Mouse (Mus musculus) forebrain, embryonic 12.5 days (tissue): ENCODE measurements at regions not wholly inside any gene's neighbourhood (a gene's known extent, or its start where the extent isn't known, plus 50 kb on each side); places are given as distances from the start of the nearest gene placed in this dataset.
A peak's percentile ranks its signal among the peaks of the same experiment; 100 is the strongest.

ENCODE experiments used
- ATAC-seq: fragments of 200-750 bp; cut with Nextera tagmentation; 2 replicates; pipeline ENCODE4 v1.8.0; 2017; ENCODE audit warnings: moderate TSS enrichment; ENCODE audit not compliant: low FRiP score
- H3K27ac ChIP-seq: fragments of 300-500 bp; sonication (generic); 2 replicates; pipeline ENCODE4 v1.5.1; 2016; ENCODE audit warnings: mild to moderate bottlenecking
- H3K27me3 ChIP-seq: fragments of 300-500 bp; sonication (generic); 2 replicates; pipeline ENCODE4 v1.6.1; 2016; ENCODE audit warnings: mild to moderate bottlenecking
- H3K36me3 ChIP-seq: fragments of 300-500 bp; sonication (generic); replicated peaks from 2 replicates; pipeline ENCODE4 v1.6.1; 2016; ENCODE audit warnings: mild to moderate bottlenecking
- H3K4me1 ChIP-seq: fragments of 300-500 bp; sonication (generic); 2 replicates; pipeline ENCODE4 v1.6.1; 2016
- H3K4me2 ChIP-seq: fragments of 300-500 bp; sonication (generic); 2 replicates; pipeline ENCODE4 v1.6.1; 2016; ENCODE audit warnings: mild to moderate bottlenecking, moderate library complexity
- H3K4me3 ChIP-seq: fragments of 300-500 bp; sonication (generic); replicated peaks from 2 replicates; pipeline ENCODE4 v1.5.1; 2016; ENCODE audit warnings: mild to moderate bottlenecking
- H3K9ac ChIP-seq: fragments of 300-500 bp; sonication (generic); 2 replicates; pipeline ENCODE4 v1.6.1; 2016; ENCODE audit warnings: mild to moderate bottlenecking
- H3K9me3 ChIP-seq: fragments of 300-500 bp; sonication (generic); 2 replicates; pipeline ENCODE4 v1.6.1; 2016
- WGBS: fragments of 180-500 bp; shearing (Covaris S2); methylation state at CpG from one replicate; pipeline ENCODE4 v1.1.7; 2016; 5-methylcytosine and 5-hydroxymethylcytosine counted together

DNA sequence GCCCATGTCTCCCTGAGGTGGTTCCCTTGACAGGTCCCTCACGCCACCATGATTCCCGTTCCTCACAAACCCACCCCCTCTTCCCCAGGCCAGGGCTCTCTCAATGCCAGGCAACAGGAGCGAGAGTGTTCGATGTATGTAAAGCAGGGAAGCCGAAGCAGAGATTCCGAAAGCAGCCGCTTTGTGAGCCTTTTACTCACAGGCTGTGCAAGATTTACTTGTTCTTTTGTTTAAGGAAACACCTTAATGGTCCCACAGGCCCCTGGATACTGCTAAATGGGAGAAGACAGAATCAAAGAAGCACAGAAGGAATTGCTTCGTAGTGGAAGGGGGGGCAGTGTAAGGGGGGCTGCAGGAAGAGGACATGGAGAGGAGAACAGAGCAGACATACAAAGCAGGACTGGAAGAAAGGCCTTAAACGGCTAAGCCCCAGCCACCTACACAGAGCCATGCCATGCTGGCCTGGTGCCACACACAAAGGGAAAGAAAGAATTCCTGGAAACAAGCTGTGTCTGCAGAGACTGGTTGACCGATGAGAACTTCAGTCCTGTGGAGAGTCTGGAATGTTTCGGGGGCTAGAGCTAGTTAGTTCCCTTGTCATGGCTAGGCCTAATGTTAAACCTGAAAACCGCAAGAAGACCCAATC lies 270.1 kb upstream of the Sdk2 start:
- 0 out of 2 replicates have a peak, but pooled peaks have one; percentile 27 for ATAC-seq
- no peak overlapping the region for H3K4me3 ChIP-seq
- H3K9me3 ChIP-seq: no peaks in the 10 kb centered on the region
- H3K4me2 ChIP-seq: peak overlapping the region; percentile 17; the same call in 1 of the 2 replicates
- peak overlapping the region; percentile 17; the same call in 1 of the 2 replicates for H3K9ac ChIP-seq
- WGBS: 30% methylated on average over 12 of the region's 12 CpGs
- no peaks in the 10 kb centered on the region for H3K36me3 ChIP-seq
- peak overlapping the region; percentile 78 for H3K27ac ChIP-seq
- H3K27me3 ChIP-seq: peaks cover 16% of the 10 kb centered on the region
- H3K4me1 ChIP-seq: peaks cover 28% of the 10 kb centered on the region

DNA sequence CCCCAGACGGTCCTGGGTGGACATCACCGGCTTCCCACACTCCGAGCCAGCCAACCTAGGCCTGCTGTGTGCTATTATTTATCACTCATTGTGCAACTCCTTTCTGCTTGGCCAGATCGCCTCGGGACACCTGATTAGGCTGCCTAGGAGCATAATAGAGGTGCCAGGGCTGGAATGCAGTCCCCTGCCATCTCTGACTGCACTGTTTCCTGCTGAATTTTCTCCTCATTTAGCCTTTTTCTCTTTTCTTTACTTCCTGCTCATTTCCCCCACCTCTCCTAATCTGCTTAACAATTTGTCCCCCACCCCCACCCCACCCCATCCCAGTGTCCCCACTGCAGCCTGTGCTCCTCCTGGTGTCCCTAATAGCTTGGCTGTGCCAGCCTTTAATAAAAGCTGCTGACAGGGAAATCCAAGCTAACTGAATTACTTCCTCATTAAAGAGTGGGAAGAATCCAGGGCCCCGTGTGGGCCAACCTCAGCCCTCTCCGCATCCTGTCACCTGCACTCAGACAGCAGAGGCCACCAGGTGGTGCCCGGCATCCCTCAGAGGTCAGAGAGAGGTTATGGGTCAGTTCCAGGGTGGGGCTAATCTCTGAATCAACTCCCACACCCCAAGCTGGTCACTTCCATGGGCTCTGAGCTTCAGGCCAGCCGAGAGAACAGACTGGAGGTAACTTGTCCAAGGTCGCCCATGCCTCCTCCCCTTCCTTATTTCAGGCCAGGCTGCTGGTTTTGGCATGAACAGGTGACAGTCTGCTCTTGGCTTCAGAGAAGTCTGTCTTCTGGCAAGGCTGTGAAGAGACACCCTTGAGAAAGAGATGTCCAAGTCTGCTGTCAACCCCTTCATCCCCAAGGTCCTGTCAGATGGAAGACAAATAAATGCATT lies 269.3 kb upstream of the Sdk2 start:
- peak overlapping the region; percentile 78 for H3K27ac ChIP-seq
- WGBS: 14% methylated on average over 10 of the region's 10 CpGs
- peaks cover 16% of the 10 kb centered on the region for H3K27me3 ChIP-seq
- H3K4me3 ChIP-seq: no peak overlapping the region
- H3K9me3 ChIP-seq: no peaks in the 10 kb centered on the region
- peak overlapping the region; percentile 17; the same call in 1 of the 2 replicates for H3K4me2 ChIP-seq
- peaks cover 28% of the 10 kb centered on the region for H3K4me1 ChIP-seq
- peak; percentile 72; the same call in 1 of the 2 replicates for ATAC-seq
- no peak overlapping the region for H3K9ac ChIP-seq
- H3K36me3 ChIP-seq: no peaks in the 10 kb centered on the region

DNA sequence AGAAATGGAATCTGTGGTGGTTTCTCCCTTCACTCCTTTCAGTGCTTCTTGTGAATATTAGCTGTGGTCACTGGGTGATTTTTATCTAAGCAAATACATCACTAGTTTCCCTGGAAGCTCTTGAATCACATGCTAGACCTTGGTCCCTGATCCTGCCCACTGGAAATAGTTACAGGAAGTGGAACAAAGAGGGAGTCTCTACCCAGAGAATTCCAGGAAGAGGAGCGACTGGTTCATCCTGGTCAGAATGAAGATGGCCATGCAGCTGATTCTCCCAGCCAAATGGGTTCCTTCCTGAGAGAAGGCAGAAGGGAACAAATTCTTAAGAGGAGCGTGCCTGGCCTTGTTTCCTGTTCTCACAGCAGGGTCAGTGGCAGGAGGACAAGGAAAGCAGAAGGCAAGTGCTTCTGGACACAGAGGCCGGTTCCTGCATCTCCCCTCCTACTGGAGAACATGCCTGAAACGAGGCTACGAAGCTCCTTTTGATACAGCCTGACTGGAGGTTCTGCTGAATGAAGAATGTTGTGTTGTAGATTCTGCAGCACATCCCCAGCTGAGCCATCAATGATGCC lies 264.8 kb upstream of the Sdk2 start:
- Histone ChIP-seq H3K4me1 (peaks cover 16% of the 10 kb centered on the region), H3K27ac (no peak overlapping the region)
- 85% methylated on average over 5 of the region's 5 CpGs for WGBS

DNA sequence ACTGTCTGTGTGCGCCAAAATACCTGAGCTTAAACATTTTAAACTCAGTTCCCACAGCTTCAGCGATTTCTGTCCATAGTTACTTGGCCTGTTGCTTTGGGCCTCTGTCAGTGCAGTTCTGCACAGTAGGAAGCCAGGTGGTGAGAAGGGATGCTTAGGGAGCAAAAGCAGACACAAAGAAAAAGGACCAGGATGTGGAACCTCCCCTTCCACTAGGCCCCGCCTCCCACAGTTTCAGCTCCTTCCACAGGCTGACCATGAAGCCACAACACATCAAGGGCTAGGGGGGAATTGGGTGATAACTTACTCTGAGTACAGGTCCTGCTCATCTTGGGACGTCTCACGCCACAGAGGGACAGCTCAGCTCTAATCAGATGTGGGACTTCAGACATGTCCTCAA lies 263.5 kb upstream of the Sdk2 start:
- peaks cover 6% of the 10 kb centered on the region; the same call in 1 of the 2 replicates for H3K27me3 ChIP-seq
- H3K4me3 ChIP-seq: no peak overlapping the region
- H3K9me3 ChIP-seq: no peaks in the 10 kb centered on the region
- no peak for ATAC-seq
- no peak overlapping the region for H3K4me2 ChIP-seq
- H3K4me1 ChIP-seq: peaks cover 2% of the 10 kb centered on the region
- H3K36me3 ChIP-seq: no peaks in the 10 kb centered on the region
- WGBS: 89% methylated on average over 5 of the region's 5 CpGs
- H3K27ac ChIP-seq: no peak overlapping the region
- no peak overlapping the region for H3K9ac ChIP-seq

More for the DNA sequence above, 264.8 kb upstream of the Sdk2 start:
- Histone ChIP-seq H3K4me3 (no peak overlapping the region), H3K36me3 (no peaks in the 10 kb centered on the region), H3K9ac (no peak overlapping the region), H3K4me2 (no peak overlapping the region), H3K9me3 (no peaks in the 10 kb centered on the region), H3K27me3 (peaks cover 10% of the 10 kb centered on the region)
- ATAC-seq: no peak

DNA sequence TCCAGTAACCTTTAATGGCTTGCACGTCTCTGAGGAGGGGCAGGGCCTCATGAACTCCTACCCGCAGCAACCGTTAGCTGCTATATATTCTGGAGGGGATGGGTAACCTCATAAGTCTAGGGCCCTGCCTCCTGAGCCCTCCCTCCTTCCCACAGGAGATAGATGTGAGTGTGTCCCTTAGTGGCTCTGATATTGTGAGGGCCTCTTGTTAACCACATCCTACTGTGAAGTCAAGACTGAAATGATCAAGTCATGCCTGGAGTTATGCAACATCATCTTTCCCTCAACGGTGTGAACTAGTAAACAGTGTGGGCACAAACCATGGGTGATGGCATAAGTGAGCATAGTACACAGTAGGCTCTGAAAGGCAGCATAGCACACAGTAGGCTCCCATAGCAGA lies 255.8 kb upstream of the Sdk2 start:
- 90% methylated on average over 4 of the region's 4 CpGs for WGBS
- Histone ChIP-seq H3K9ac (no peak overlapping the region), H3K4me1 (0 out of 2 replicates have a peak, but pooled peaks cover 4% of the 10 kb centered on the region), H3K4me3 (no peak overlapping the region), H3K9me3 (no peaks in the 10 kb centered on the region), H3K4me2 (no peak overlapping the region), H3K27me3 (no peaks in the 10 kb centered on the region), H3K36me3 (no peaks in the 10 kb centered on the region), H3K27ac (no peak overlapping the region)
- ATAC-seq: no peak

DNA sequence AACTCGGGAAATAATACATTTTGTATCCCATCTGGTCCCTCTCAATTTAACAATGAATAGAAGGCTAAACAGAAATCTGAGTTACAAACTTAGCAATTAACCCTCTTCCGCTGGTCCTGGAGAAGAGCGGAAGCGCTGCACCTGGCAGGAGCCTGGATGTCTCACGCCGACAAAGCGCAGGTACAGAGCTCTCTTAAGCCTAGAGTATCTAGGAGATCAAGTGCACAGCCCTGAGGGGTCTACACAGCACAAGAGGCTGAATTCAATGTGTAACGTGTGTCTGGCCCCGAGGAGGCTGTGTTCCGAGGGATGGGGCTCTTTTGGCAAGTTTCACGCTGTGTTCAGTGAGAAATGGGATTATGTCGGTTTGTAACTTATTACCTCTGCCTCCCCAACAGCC lies 255.1 kb upstream of the Sdk2 start:
- no peaks in the 10 kb centered on the region for H3K9me3 ChIP-seq
- H3K4me2 ChIP-seq: no peak overlapping the region
- H3K9ac ChIP-seq: no peak overlapping the region
- no peaks in the 10 kb centered on the region for H3K36me3 ChIP-seq
- no peak overlapping the region for H3K27ac ChIP-seq
- ATAC-seq: no peak
- no peak overlapping the region for H3K4me3 ChIP-seq
- 0 out of 2 replicates have a peak, but pooled peaks cover 4% of the 10 kb centered on the region for H3K4me1 ChIP-seq
- H3K27me3 ChIP-seq: no peaks in the 10 kb centered on the region
- WGBS: 80% methylated on average over 12 of the region's 12 CpGs

DNA sequence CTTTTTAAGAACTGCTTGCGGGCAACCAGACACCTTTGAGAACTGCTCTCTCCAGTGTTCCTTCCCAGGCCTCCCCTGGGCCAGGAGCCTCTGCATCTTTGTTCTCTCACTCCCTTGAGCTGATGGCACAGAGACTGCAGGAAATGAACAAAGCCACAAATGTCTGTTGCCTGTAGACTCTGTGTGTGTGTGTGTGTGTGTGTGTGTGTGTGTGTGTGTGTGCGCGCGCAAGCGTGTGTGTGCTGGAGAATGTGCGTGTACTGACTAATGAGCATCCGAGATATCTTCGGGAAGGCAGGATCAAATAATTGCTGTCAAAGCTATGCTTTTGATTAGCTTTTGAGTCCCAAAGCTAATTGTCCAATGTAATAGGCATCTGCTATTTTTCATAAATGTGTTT lies 254.7 kb upstream of the Sdk2 start:
- H3K27ac ChIP-seq: no peak overlapping the region
- ATAC-seq: no peak

DNA sequence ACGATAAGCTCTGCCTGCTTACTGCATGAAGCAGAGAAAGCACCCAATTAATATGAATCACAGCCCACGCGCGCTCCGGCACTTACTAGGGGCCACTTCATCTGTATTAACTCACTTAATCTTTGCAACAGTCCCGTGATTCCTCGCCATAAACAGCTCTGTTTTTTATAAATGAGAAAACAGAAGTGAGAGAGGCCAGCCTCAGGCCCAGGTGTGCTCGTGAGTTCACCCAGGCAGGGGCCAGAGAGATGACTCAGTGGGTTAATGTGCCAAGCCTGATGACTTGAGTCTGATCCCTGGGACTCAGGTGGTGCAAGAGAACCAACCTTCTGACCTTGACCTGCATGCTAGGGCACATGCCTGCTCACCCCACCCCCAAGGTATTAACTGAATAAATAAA lies 248.4 kb upstream of the Sdk2 start:
- H3K27ac ChIP-seq: no peak overlapping the region
- WGBS: 81% methylated on average over 8 of the region's 8 CpGs
- no peak overlapping the region for H3K4me3 ChIP-seq
- no peak overlapping the region for H3K4me2 ChIP-seq
- no peak for ATAC-seq
- H3K4me1 ChIP-seq: peaks cover 6% of the 10 kb centered on the region; the same call in 1 of the 2 replicates
- H3K36me3 ChIP-seq: no peaks in the 10 kb centered on the region
- H3K27me3 ChIP-seq: no peaks in the 10 kb centered on the region; the same call in 1 of the 2 replicates
- H3K9ac ChIP-seq: no peak overlapping the region
- H3K9me3 ChIP-seq: no peaks in the 10 kb centered on the region

More for the DNA sequence above, 254.7 kb upstream of the Sdk2 start:
- Histone ChIP-seq H3K9me3 (no peaks in the 10 kb centered on the region), H3K36me3 (no peaks in the 10 kb centered on the region), H3K4me2 (no peak overlapping the region), H3K27me3 (no peaks in the 10 kb centered on the region), H3K9ac (no peak overlapping the region), H3K4me3 (no peak overlapping the region), H3K4me1 (0 out of 2 replicates have a peak, but pooled peaks cover 4% of the 10 kb centered on the region)
- 87% methylated on average over 8 of the region's 8 CpGs for WGBS

DNA sequence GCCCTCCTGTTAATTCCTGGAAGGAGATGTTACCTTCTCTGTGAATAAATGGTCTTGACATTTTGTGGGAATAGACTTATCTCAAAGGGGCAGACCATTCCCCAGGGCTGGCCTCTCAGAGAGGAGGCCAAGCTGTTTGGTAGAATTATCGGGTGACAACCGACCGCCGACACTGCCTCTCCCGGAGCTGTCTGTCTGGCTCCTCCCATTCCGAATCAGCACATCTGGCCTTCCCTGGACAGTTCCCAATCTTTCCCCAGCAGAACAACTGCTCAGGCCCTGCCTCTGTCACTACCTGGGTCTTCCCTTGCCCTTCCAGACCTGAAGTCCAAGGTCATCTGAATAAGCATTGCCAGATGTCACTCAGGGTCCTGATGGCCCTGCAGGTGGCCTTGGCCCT lies 246.8 kb upstream of the Sdk2 start:
- ATAC-seq: no peak
- Histone ChIP-seq H3K9ac (no peak overlapping the region), H3K27ac (no peak overlapping the region), H3K36me3 (no peaks in the 10 kb centered on the region), H3K4me1 (peaks cover 6% of the 10 kb centered on the region; the same call in 1 of the 2 replicates), H3K4me2 (no peak overlapping the region), H3K9me3 (no peaks in the 10 kb centered on the region), H3K27me3 (no peaks in the 10 kb centered on the region; the same call in 1 of the 2 replicates), H3K4me3 (no peak overlapping the region)
- 61% methylated on average over 6 of the region's 6 CpGs for WGBS

DNA sequence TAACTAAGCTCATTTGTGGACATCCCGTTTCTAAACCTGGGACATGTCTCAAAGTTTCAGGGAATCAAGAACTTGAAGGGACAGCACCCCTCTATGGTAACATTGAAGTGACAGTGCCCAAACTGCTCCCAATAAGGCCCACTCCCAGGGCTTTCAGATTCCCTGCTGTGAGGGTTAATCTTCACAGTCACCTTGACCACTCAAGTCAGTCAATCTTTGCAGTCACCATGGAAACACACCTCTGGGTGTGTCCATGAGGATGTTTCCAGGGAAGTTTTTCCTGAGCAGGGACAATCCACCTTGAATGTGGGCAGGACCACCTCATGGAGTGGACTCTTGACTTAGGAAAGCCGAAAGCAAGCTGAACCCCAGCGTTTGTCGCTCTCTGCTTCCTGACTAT lies 244.8 kb upstream of the Sdk2 start:
- Histone ChIP-seq H3K27me3 (no peaks in the 10 kb centered on the region; the same call in 1 of the 2 replicates), H3K27ac (no peak overlapping the region), H3K4me2 (no peak overlapping the region), H3K4me3 (no peak overlapping the region), H3K36me3 (no peaks in the 10 kb centered on the region), H3K9me3 (no peaks in the 10 kb centered on the region), H3K4me1 (peaks cover 6% of the 10 kb centered on the region; the same call in 1 of the 2 replicates), H3K9ac (no peak overlapping the region)
- 76% methylated on average over 4 of the region's 4 CpGs for WGBS
- no peak for ATAC-seq

DNA sequence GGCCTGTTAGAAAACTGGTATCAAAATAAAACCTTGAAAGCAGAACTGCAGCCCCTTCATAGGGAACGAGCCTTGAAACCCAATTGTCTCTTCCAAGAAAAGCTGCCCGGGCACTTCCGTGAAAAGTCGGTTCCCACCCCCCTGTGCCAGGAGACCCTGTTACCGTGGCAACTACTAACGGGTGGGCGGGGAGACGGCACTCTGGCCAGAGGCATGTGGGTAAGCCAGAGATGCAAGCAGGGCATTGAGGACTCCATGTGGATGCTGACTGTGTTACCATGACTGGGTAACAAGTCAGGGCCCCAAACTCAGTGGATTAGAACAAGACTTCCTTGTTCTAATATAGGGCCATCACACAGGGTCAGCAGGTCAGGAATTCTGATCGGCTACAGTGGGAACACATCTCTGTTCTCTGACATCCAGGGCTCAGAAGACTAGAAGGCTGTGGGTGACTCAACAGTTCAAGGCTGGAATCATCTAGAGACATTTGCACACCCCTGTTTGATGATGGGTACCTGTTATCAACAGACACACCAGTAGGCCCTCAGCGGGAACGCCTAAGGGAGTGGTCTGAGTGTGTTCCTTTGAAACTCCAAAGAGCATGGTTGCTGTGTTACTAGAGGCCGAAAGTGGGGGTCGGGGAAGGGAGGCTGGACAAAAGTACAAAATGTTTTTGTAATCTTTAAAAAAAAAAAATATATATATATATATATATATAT lies 236.9 kb upstream of the Sdk2 start:
- no peaks in the 10 kb centered on the region for H3K9me3 ChIP-seq
- no peak overlapping the region for H3K4me3 ChIP-seq
- WGBS: 47% methylated on average over 13 of the region's 13 CpGs
- H3K36me3 ChIP-seq: no peaks in the 10 kb centered on the region
- 0 out of 2 replicates have a peak, but pooled peaks cover 4% of the 10 kb centered on the region for H3K27me3 ChIP-seq
- H3K27ac ChIP-seq: no peak overlapping the region
- no peak overlapping the region for H3K9ac ChIP-seq
- no peak overlapping the region for H3K4me2 ChIP-seq
- peak; percentile 79 for ATAC-seq
- H3K4me1 ChIP-seq: peaks cover 23% of the 10 kb centered on the region
